Mouse (Mus musculus) embryo, embryonic 11 days (tissue): ENCODE measurements at regions not wholly inside any gene's neighbourhood (a gene's known extent, or its start where the extent isn't known, plus 50 kb on each side); places are given as distances from the start of the nearest gene placed in this dataset.

ENCODE experiments used
- DNase-seq: peaks from one replicate; pipeline ENCODE4 v3.0.0-alpha.2; 2015

GRCm38 (mm10) chr2:148175251-148175927 is 128.6 kb upstream of the Foxa2 start:
- DNase-seq = no peak

GRCm38 (mm10) chr2:148180245-148180644 is 133.5 kb upstream of the Foxa2 start:
- DNase-seq = no peak

- no peak for DNase-seq
Measured at GRCm38 (mm10) chr2:148181518-148181917, 134.7 kb upstream of the Foxa2 start.

- DNase-seq = no peak
Measured at GRCm38 (mm10) chr2:148182492-148183052, 135.8 kb upstream of the Foxa2 start.

- DNase-seq = no peak
Measured at GRCm38 (mm10) chr2:148184801-148185212, 138.0 kb upstream of the Foxa2 start.

- no peak for DNase-seq
Measured at GRCm38 (mm10) chr2:148186363-148186991, 139.7 kb upstream of the Foxa2 start.

GRCm38 (mm10) chr2:148188865-148189264 is 142.1 kb upstream of the Foxa2 start:
- no peak for DNase-seq

GRCm38 (mm10) chr2:148189287-148189686 is 142.5 kb upstream of the Foxa2 start:
- no peak for DNase-seq

- no peak for DNase-seq
Measured at GRCm38 (mm10) chr2:148192946-148193345, 146.2 kb upstream of the Foxa2 start.

GRCm38 (mm10) chr2:148197375-148198015 is 150.7 kb upstream of the Foxa2 start:
- no peak for DNase-seq

- DNase-seq = peak; percentile 54
Measured at GRCm38 (mm10) chr2:148206633-148207032, 159.9 kb upstream of the Foxa2 start.

GRCm38 (mm10) chr2:148210813-148211212 is 164.0 kb upstream of the Foxa2 start:
- no peak for DNase-seq

GRCm38 (mm10) chr2:148217136-148217535 is 170.4 kb upstream of the Foxa2 start:
- DNase-seq = peak; percentile 23

- DNase-seq = no peak
Measured at GRCm38 (mm10) chr2:148233691-148234300, 161.3 kb upstream of the Sstr4 start.

- DNase-seq = no peak
Measured at GRCm38 (mm10) chr2:148237121-148237520, 158.0 kb upstream of the Sstr4 start.

GRCm38 (mm10) chr2:148239046-148239445 is 156.1 kb upstream of the Sstr4 start:
- peak; percentile 26 for DNase-seq

- DNase-seq = no peak
Measured at GRCm38 (mm10) chr2:148242242-148242641, 152.9 kb upstream of the Sstr4 start.

GRCm38 (mm10) chr2:148245575-148245974 is 149.6 kb upstream of the Sstr4 start:
- DNase-seq = no peak

- no peak for DNase-seq
Measured at GRCm38 (mm10) chr2:148250902-148251301, 144.2 kb upstream of the Sstr4 start.

GRCm38 (mm10) chr2:148255662-148256061 is 139.5 kb upstream of the Sstr4 start:
- DNase-seq = no peak

GRCm38 (mm10) chr2:148264111-148264730 is 130.9 kb upstream of the Sstr4 start:
- no peak for DNase-seq

- DNase-seq = no peak
Measured at GRCm38 (mm10) chr2:148279200-148279599, 115.9 kb upstream of the Sstr4 start.

- DNase-seq = no peak
Measured at GRCm38 (mm10) chr2:148290326-148290725, 104.8 kb upstream of the Sstr4 start.
